Mouse (Mus musculus) myocyte (in vitro differentiated cells): ENCODE measurements at regions not wholly inside any gene's neighbourhood (a gene's known extent, or its start where the extent isn't known, plus 50 kb on each side); places are given as distances from the start of the nearest gene placed in this dataset.

Experiments used
- CEBPB ChIP-seq: IDR thresholded peaks from 2 replicates; pipeline ENCODE4 v1.6.1; 2011; ENCODE audit warnings: mild to moderate bottlenecking, moderate library complexity; ENCODE audit not compliant: poor library complexity, insufficient read depth, severe bottlenecking
- E2F4 ChIP-seq: IDR thresholded peaks from one replicate; pipeline ENCODE4 v1.6.1; 2011; ENCODE audit warnings: mild to moderate bottlenecking, control low read depth, moderate library complexity; ENCODE audit not compliant: insufficient read depth
- MAX ChIP-seq: IDR thresholded peaks from one replicate; pipeline ENCODE4 v1.6.1; 2011; ENCODE audit warnings: low read depth, mild to moderate bottlenecking, control low read depth
- MYOD1 ChIP-seq, 3 experiments: IDR thresholded peaks; one replicate each; pipeline ENCODE4 v1.6.1; 2011; ENCODE audit warnings: control low read depth in 2 of 3, low read depth in 2 of 3, mild to moderate bottlenecking in 2 of 3, moderate library complexity in 1 of 3; ENCODE audit not compliant: insufficient read length in 2 of 3, control insufficient read depth in 1 of 3
- POLR2A ChIP-seq: IDR thresholded peaks from one replicate; pipeline ENCODE4 v1.6.1; 2011; ENCODE audit warnings: low read depth, mild to moderate bottlenecking, control low read depth, moderate library complexity; ENCODE audit not compliant: insufficient read length
- POLR2AphosphoS2 ChIP-seq: IDR thresholded peaks from one replicate; pipeline ENCODE4 v1.6.1; 2011; ENCODE audit warnings: low read depth, control low read depth; ENCODE audit not compliant: insufficient read length
- REST ChIP-seq: IDR thresholded peaks from one replicate; pipeline ENCODE4 v1.6.1; 2011; ENCODE audit warnings: mild to moderate bottlenecking, control low read depth, moderate library complexity; ENCODE audit not compliant: insufficient read depth, insufficient read length
- SRF ChIP-seq: IDR thresholded peaks from one replicate; pipeline ENCODE4 v1.6.1; 2011; ENCODE audit warnings: low read depth; ENCODE audit not compliant: control insufficient read depth, insufficient read length
- TCF3 ChIP-seq: IDR thresholded peaks from one replicate; pipeline ENCODE4 v1.6.1; 2011; ENCODE audit warnings: low read depth, control low read depth; ENCODE audit not compliant: insufficient read length
- USF1 ChIP-seq: IDR thresholded peaks from one replicate; pipeline ENCODE4 v1.6.1; 2011; ENCODE audit warnings: low read depth, mild to moderate bottlenecking, control low read depth, moderate library complexity

- no peak for TF ChIP-seq POLR2AphosphoS2
- TF ChIP-seq MYOD1 (IDR thresholded peaks at IDR 0.05; ENCODE audit: control insufficient read depth in 1 of 3, insufficient read length in 2 of 3, low read depth in 2 of 3) = no peak
- no peak for TF ChIP-seq TCF3
- TF ChIP-seq USF1 = no peak
- TF ChIP-seq POLR2A = no peak
- TF ChIP-seq REST = no peak
- TF ChIP-seq MAX = no peak
- no peak for TF ChIP-seq CEBPB
- no peak for TF ChIP-seq E2F4
- TF ChIP-seq SRF = no peak
Observed at GRCm38 (mm10) chrX:130638513-130638912, 889.0 kb downstream of the Diaph2 start.
